Mouse (Mus musculus) liver, postnatal 0 days (tissue): ENCODE results near the gene Add3. TPM values are rescaled to one million over a fixed set of nuclear protein-coding genes. Genes with fewer than 3 reads are reported as not detected.

Source experiments
- ATAC-seq: fragments of 200-750 bp; cut with Nextera tagmentation; 2 replicates; pipeline ENCODE4 v1.8.0; 2017; ENCODE audit warnings: mild to moderate bottlenecking, moderate library complexity
- DNase-seq: peaks from one replicate; pipeline ENCODE4 v3.0.0-alpha.2; 2016
- H3K27ac ChIP-seq: fragments of 300-500 bp; sonication (generic); 2 replicates; pipeline ENCODE4 v1.5.1; 2014; ENCODE audit warnings: antibody characterized with exemption, moderate library complexity, mild to moderate bottlenecking, low read depth
- H3K27me3 ChIP-seq: fragments of 300-500 bp; sonication (generic); 2 replicates; pipeline ENCODE4 v1.6.1; 2014; ENCODE audit warnings: low read length, control low read depth, mixed read lengths; ENCODE audit not compliant: insufficient read depth
- H3K36me3 ChIP-seq: fragments of 300-500 bp; sonication (generic); replicated peaks from 2 replicates; pipeline ENCODE4 v1.6.1; 2014; ENCODE audit warnings: mild to moderate bottlenecking, control low read depth, low read length, moderate library complexity, mixed read lengths; ENCODE audit not compliant: insufficient read depth
- H3K4me1 ChIP-seq: fragments of 300-500 bp; sonication (generic); 2 replicates; pipeline ENCODE4 v1.6.1; 2014; ENCODE audit warnings: antibody characterized with exemption, mild to moderate bottlenecking, control low read depth; ENCODE audit not compliant: insufficient read depth
- H3K4me2 ChIP-seq: fragments of 300-500 bp; sonication (generic); 2 replicates; pipeline ENCODE4 v1.6.1; 2014; ENCODE audit warnings: low read depth, mild to moderate bottlenecking, low read length, moderate library complexity, mixed read lengths
- H3K4me3 ChIP-seq: fragments of 300-500 bp; sonication (generic); 2 replicates; pipeline ENCODE4 v1.5.1; 2014; ENCODE audit warnings: low read depth, low read length
- H3K9ac ChIP-seq: fragments of 300-500 bp; sonication (generic); replicated peaks from 2 replicates; pipeline ENCODE4 v1.6.1; 2014; ENCODE audit warnings: mild to moderate bottlenecking, moderate library complexity
- H3K9me3 ChIP-seq: fragments of 300-500 bp; sonication (generic); 2 replicates; pipeline ENCODE4 v1.6.1; 2016; ENCODE audit warnings: mild to moderate bottlenecking, control low read depth, low read length, mixed read lengths
- CTCF ChIP-seq: sonication (generic); IDR thresholded peaks from 2 replicates; pipeline ENCODE4 v1.5.1; 2016; ENCODE audit warnings: antibody characterized with exemption, low read depth
- EP300 ChIP-seq: IDR thresholded peaks from 2 replicates; pipeline ENCODE4 v1.6.1; 2016; ENCODE audit warnings: antibody characterized with exemption, low read depth, mild to moderate bottlenecking
- WGBS: fragments of 180-500 bp; shearing (Covaris S2); extraction: QIAGEN DNeasy Blood & Tissue Kit; methylation state at CpG from one replicate; pipeline ENCODE4 v1.1.7; 2014; ENCODE audit not compliant: insufficient replicate concordance; 5-methylcytosine and 5-hydroxymethylcytosine counted together
- polyA plus RNA-seq: library from polyadenylated mRNA; unstranded; fragments of >200 nt; fragmentation: Nextera tagmentation; extraction: Ambion mirVana; gene quantifications from 2 replicates; pipeline ENCODE4 v1.2.1, GENCODE M21; 2015

Gene Add3
- polyA plus RNA-seq, 1 experiment from 2014 or later, result 21.4 TPM

- Histone ChIP-seq H3K4me2 (no peak overlapping the region), H3K27me3 (no peaks in the 10 kb centered on the region), H3K36me3 (no peaks in the 10 kb centered on the region), H3K4me1 (peaks cover 9% of the 10 kb centered on the region), H3K4me3 (no peak overlapping the region), H3K27ac (no peak overlapping the region), H3K9me3 (no peaks in the 10 kb centered on the region), H3K9ac (no peak overlapping the region)
- ATAC-seq (peak; percentile 58; the same call in 1 of the 2 replicates), DNase-seq (no peak)
- WGBS, result 33% methylated on average over 3 of the region's 3 CpGs
- TF ChIP-seq CTCF, result no peak; the same call in 1 of the 2 replicates
- no peak for TF ChIP-seq EP300
Measured at GRCm38 (mm10) chr19:53275204-53275603, 135.0 kb downstream of the Add3 start.

DNA sequence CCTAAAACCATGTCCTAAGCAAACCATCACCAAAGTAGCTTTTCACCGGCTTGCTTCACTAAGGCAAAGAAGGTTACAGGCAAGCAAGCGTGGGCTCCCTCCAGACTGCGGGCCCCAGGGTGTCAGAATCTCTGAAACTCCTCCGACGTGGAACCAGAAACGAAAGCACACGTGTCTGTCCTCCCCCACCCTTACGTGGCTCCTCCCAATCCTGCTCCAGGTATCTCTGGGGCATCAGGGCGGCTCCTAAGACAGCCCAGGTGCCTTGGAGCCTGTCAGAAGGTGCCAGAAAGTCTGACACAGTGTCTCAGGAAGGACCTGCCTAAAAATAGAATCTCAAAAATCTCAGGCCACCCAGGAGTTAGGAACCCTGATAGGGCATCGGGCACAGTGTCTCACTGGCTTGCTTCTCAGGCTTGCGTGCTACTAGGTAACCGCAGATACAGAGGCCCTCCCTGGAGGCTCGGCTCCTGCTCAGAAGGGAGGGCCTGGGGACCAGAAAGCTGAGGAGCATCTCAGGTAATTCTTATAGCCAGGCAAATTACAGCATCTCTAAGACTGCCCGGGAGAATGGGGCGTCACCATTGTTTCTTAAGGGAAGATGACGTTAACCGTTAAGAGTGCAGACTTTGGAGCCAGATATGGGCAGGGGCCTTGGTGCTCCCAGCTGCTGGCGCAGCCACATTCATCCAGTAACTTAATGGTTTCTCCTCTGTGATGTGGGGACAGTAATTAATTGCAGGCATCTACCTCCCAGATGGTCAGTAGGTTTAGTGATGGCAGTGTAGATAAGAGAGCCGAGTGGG lies 136.9 kb downstream of the Add3 start:
- H3K36me3 ChIP-seq, result no peaks in the 10 kb centered on the region
- H3K4me1 ChIP-seq, result peaks cover 9% of the 10 kb centered on the region
- H3K27me3 ChIP-seq, result no peaks in the 10 kb centered on the region
- no peaks in the 10 kb centered on the region for H3K9me3 ChIP-seq
- no peak overlapping the region for H3K4me2 ChIP-seq
- H3K4me3 ChIP-seq, result no peak overlapping the region
- no peak overlapping the region for H3K9ac ChIP-seq
- H3K27ac ChIP-seq, result no peak overlapping the region
- WGBS, result 72% methylated on average over 19 of the region's 19 CpGs
- DNase-seq (no peak), ATAC-seq (no peak)
- no peak for TF ChIP-seq EP300
- TF ChIP-seq CTCF, result no peak

GRCm38 (mm10) chr19:53278491-53279415 lies 138.5 kb downstream of the Add3 start:
- Histone ChIP-seq H3K27ac (no peak overlapping the region), H3K4me3 (no peak overlapping the region), H3K4me2 (no peak overlapping the region), H3K27me3 (no peaks in the 10 kb centered on the region), H3K36me3 (no peaks in the 10 kb centered on the region), H3K9ac (no peak overlapping the region), H3K4me1 (peaks cover 9% of the 10 kb centered on the region), H3K9me3 (no peaks in the 10 kb centered on the region)
- TF ChIP-seq CTCF, result no peak
- no peak for TF ChIP-seq EP300
- ATAC-seq, result no peak
- WGBS, result 73% methylated on average over 19 of the region's 19 CpGs
- DNase-seq, result no peak

- ATAC-seq, result no peak
Measured at GRCm38 (mm10) chr19:53280254-53280653, 140.0 kb downstream of the Add3 start.

GRCm38 (mm10) chr19:53282571-53282970 lies 142.3 kb downstream of the Add3 start:
- DNase-seq (no peak), ATAC-seq (no peak)
- Histone ChIP-seq H3K4me2 (no peak overlapping the region), H3K27me3 (no peaks in the 10 kb centered on the region), H3K9me3 (no peaks in the 10 kb centered on the region), H3K9ac (no peak overlapping the region), H3K4me3 (no peak overlapping the region), H3K27ac (no peak overlapping the region), H3K36me3 (no peaks in the 10 kb centered on the region), H3K4me1 (peaks cover 5% of the 10 kb centered on the region)
- WGBS, result 80% methylated on average over 10 of the region's 10 CpGs
- TF ChIP-seq CTCF, result no peak
- no peak for TF ChIP-seq EP300

More at GRCm38 (mm10) chr19:53280254-53280653, 140.0 kb downstream of the Add3 start:
- no peak overlapping the region for H3K9ac ChIP-seq
- H3K27ac ChIP-seq, result no peak overlapping the region
- H3K36me3 ChIP-seq, result no peaks in the 10 kb centered on the region
- TF ChIP-seq CTCF (no peak), EP300 (no peak)
- no peak overlapping the region for H3K4me2 ChIP-seq
- H3K9me3 ChIP-seq, result no peaks in the 10 kb centered on the region
- WGBS, result 72% methylated on average over 8 of the region's 8 CpGs
- no peak overlapping the region for H3K4me3 ChIP-seq
- H3K4me1 ChIP-seq, result peaks cover 12% of the 10 kb centered on the region
- H3K27me3 ChIP-seq, result no peaks in the 10 kb centered on the region
- no peak for DNase-seq

DNA sequence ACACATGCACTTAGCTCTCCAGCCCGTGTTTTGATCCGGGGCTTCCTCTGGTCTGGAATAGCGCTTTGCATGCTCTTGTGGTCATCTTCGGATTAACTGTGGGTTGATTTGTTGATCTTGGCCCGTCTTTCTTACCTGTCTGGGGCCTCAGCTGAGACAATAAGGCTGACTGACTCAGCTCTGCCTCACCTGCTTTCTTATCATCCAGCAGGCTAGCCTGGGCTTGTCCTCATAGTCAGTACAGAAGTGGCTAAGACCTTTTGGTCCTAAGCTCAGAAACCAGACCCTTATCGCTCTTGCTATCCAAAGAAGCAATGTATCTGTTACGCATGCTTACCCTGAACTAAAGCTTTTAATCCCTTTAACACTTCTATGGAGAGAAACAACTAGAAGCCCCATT lies 143.5 kb downstream of the Add3 start:
- Histone ChIP-seq H3K4me1 (peaks cover 5% of the 10 kb centered on the region), H3K4me2 (no peak overlapping the region), H3K9ac (no peak overlapping the region), H3K36me3 (no peaks in the 10 kb centered on the region), H3K27ac (peak overlapping the region; percentile 57; the same call in 1 of the 2 replicates), H3K27me3 (no peaks in the 10 kb centered on the region), H3K4me3 (no peak overlapping the region), H3K9me3 (no peaks in the 10 kb centered on the region)
- WGBS, result 83% methylated on average over 7 of the region's 7 CpGs
- ATAC-seq (no peak), DNase-seq (no peak)
- TF ChIP-seq EP300, result no peak
- TF ChIP-seq CTCF, result no peak
